Mouse (Mus musculus): ENCODE data around the gene Fig4.

DNA sequence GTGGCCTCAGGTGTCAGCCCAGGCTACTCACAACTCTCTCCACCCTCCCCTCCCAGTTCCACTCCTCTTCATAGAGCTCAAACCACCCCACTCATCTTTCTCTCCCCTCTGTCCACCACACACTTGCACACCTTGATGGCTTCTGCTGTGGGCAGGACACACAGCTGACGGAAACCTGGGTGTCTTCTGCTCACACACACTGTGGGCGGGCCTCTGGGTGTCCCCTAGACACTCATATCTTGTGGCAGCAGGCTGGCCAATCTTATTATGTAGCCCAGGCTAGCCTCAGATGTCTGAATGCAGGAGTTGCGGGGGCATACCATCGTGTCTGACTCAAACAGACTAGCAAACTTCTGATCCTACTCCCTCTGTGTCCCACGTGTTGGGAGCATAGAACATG, 105.3 kb downstream of the Fig4 start:
- TF ChIP-seq CTCF (IDR thresholded peaks at IDR 0.05) (no peak), EP300 (IDR thresholded peaks at IDR 0.05) (no peak)
